Mouse (Mus musculus) left cerebral cortex, adult 11 months (tissue): ENCODE measurements around the gene Kif3c.

Source experiments
- DNase-seq: peaks from one replicate; pipeline ENCODE4 v3.0.0; 2022; ENCODE audit warnings: low spot score

Kif3c gene

GRCm38 (mm10) chr12:3425375-3426341 lies 60.7 kb downstream of the Kif3c start:
- DNase-seq = no peak

GRCm38 (mm10) chr12:3426530-3427034 lies 61.6 kb downstream of the Kif3c start, which contains the start of gene Asxl2:
TSS of gene Asxl2 (plus strand) at chr12:3426857.
- peak; percentile 98 for DNase-seq

GRCm38 (mm10) chr12:3427067-3427889 lies 62.3 kb downstream of the Kif3c start:
- peak; percentile 52 for DNase-seq

- no peak for DNase-seq
Observed at GRCm38 (mm10) chr12:3427891-3428775, 63.2 kb downstream of the Kif3c start.

- no peak for DNase-seq
Observed at GRCm38 (mm10) chr12:3429681-3430442, 64.9 kb downstream of the Kif3c start.

- DNase-seq = no peak
Observed at GRCm38 (mm10) chr12:3430443-3430753, 65.5 kb downstream of the Kif3c start.

- no peak for DNase-seq
Observed at GRCm38 (mm10) chr12:3430985-3431384, 66.1 kb downstream of the Kif3c start.

GRCm38 (mm10) chr12:3433736-3434135 lies 68.8 kb downstream of the Kif3c start:
- DNase-seq = no peak

GRCm38 (mm10) chr12:3436446-3436845 lies 71.5 kb downstream of the Kif3c start:
- DNase-seq = no peak

GRCm38 (mm10) chr12:3437815-3438214 lies 72.9 kb downstream of the Kif3c start:
- no peak for DNase-seq

- DNase-seq = no peak
Observed at GRCm38 (mm10) chr12:3440916-3441315, 76.0 kb downstream of the Kif3c start.

GRCm38 (mm10) chr12:3441361-3441760 lies 76.4 kb downstream of the Kif3c start:
- DNase-seq = no peak

- DNase-seq = no peak
Observed at GRCm38 (mm10) chr12:3453554-3453953, 88.6 kb downstream of the Kif3c start.
